Mouse (Mus musculus) megakaryocyte, embryonic 14.5 days (primary cell): Measurements from ENCODE around the gene Hlcs.

Experiments
- FLI1 ChIP-seq: IDR thresholded peaks from 2 replicates; pipeline ENCODE4 v1.6.1; 2012; ENCODE audit warnings: low read length, inconsistent platforms, mixed read lengths
- GATA1 ChIP-seq: IDR thresholded peaks from 3 replicates; pipeline ENCODE4 v1.6.1; 2012; ENCODE audit warnings: mixed read lengths, low read length, inconsistent platforms, borderline replicate concordance

DNA sequence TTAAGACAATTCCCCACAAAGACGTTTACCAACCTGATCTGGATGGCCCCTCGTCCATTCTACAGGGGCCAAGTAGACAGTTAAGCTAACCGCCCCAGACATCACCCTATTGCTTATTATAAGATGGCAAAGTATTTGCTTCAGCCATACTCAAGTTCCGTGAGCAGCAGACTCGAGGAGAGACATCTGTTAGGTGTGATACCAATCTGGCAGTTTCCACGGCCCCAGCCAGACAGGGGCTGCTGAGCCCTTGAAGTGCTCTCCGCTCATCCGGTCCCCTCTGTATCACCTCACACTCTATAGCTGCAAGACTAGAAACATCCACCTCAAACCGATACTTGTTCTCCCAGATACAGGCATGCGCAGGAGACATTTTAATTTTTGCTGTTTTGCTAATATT, 179.2 kb downstream of the Hlcs start:
- TF ChIP-seq GATA1, result no peak
- no peak for TF ChIP-seq FLI1
